In the genomic region with DNA sequence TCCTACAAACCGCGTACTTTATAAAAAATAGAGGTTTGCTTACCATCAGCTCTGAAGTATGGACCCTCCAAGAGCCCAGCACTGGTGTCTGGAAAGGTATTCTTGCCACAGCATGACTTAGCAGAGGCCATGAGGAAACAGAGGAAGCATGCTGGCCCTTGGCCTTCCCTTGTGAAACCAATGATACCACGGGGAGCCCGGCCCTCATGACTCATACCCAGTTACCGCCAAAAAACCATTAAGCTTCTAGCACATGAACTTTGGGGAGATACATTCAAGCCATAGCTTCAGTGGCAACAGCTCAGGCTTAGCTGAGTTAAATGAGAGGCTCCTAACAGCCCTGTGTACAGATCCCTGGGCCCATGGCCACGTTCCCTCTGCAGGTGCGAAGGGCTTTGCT, we compare ENCODE assay signal across 11 mouse cellular contexts. TPM values are rescaled to one million over a fixed set of nuclear protein-coding genes. Genes with fewer than 3 reads are reported as not detected.
DNase-seq lines count a peak whose midpoint lies in the region; ATAC-seq and TF ChIP-seq lines count a peak whose summit lies in the region.
"Had no signal": no experiment of that assay in that cellular context is flagged by ENCODE, and none has a peak within 500 bp of the region (broad histone marks: within the 10 kb centered on the region; RNA-seq: fewer than 3 reads in every experiment).

No protein-coding gene starts in this region.

- no peak overlapping the region for H3K4me3 ChIP-seq in heart, embryonic 12.5 days
- H3K4me3 ChIP-seq in MEL (ENCODE audit: control insufficient read depth in 1 of 2, insufficient read depth in 1 of 2, low read depth in 2 of 2, low read length in 2 of 2), result no peak overlapping the region
- H3K4me3 ChIP-seq in liver, embryonic 16.5 days (ENCODE audit: low read depth, low read length), result no peak overlapping the region
- H3K4me3 ChIP-seq in forebrain, embryonic 11.5 days (ENCODE audit: low read depth, low read length), result no peak overlapping the region

- no peak overlapping the region for H3K9ac ChIP-seq in heart, embryonic 12.5 days
- H3K9ac ChIP-seq in MEL (ENCODE audit: control insufficient read depth, low read depth, low read length, poor library complexity, severe bottlenecking), result no peak overlapping the region
- H3K9ac ChIP-seq in liver, embryonic 16.5 days (ENCODE audit: low read depth, low read length), result no peak overlapping the region
- no peak overlapping the region for H3K9ac ChIP-seq in forebrain, embryonic 11.5 days (ENCODE audit: low read length)
- H3K9ac ChIP-seq: lung, embryonic 14.5 days had no signal

- H3K4me2 ChIP-seq in heart, embryonic 12.5 days, result no peak overlapping the region
- no peak overlapping the region for H3K4me2 ChIP-seq in liver, embryonic 16.5 days (ENCODE audit: low read depth, low read length)
- H3K4me2 ChIP-seq in forebrain, embryonic 11.5 days (ENCODE audit: low read depth, low read length, severe bottlenecking), result no peak overlapping the region
- H3K4me2 ChIP-seq: lung, embryonic 14.5 days had no signal

- ATAC-seq in heart, embryonic 12.5 days (ENCODE audit: insufficient number of reproducible peaks, low FRiP score), result no peak
- ATAC-seq in liver, embryonic 16.5 days (ENCODE audit: low read depth), result peak; percentile 40; the same call in 1 of the 2 replicates
- ATAC-seq in forebrain, embryonic 11.5 days (replicated peaks; ENCODE audit: low FRiP score), result no peak

- H3K27ac ChIP-seq in heart, embryonic 12.5 days (ENCODE audit: poor library complexity, severe bottlenecking), result no peak overlapping the region
- no peak overlapping the region for H3K27ac ChIP-seq in MEL (ENCODE audit: control insufficient read depth, low read depth, low read length)
- no peak overlapping the region for H3K27ac ChIP-seq in liver, embryonic 16.5 days (ENCODE audit: low read length)
- no peak overlapping the region for H3K27ac ChIP-seq in forebrain, embryonic 11.5 days (ENCODE audit: low read depth, low read length)

- no peaks in the 10 kb centered on the region for H3K79me2 ChIP-seq in MEL (ENCODE audit: control insufficient read depth, insufficient read depth, low read length, poor library complexity)

- 88% methylated on average over 7 of the region's 7 CpGs for WGBS in heart, embryonic 12.5 days
- WGBS in liver, embryonic 16.5 days (ENCODE audit: insufficient replicate concordance), result 64% methylated on average over 7 of the region's 7 CpGs
- 95% methylated on average over 7 of the region's 7 CpGs for WGBS in forebrain, embryonic 11.5 days

- TF ChIP-seq CTCF in MEL (IDR thresholded peaks at IDR 0.05 in 2 of 3, conservative IDR thresholded peaks at IDR 0.05 in 1 of 3; ENCODE audit: control insufficient read depth in 1 of 3, insufficient read depth in 1 of 3, low read depth in 2 of 3, low read length in 3 of 3, poor library complexity in 1 of 3, severe bottlenecking in 1 of 3), result no peak

- no peaks in the 10 kb centered on the region for H3K36me3 ChIP-seq in heart, embryonic 12.5 days
- 0 out of 4 replicates have a peak, but pooled peaks cover 0 to 2% of the 10 kb centered on the region in 2 experiments for H3K36me3 ChIP-seq in MEL (ENCODE audit: control insufficient read depth in 1 of 2, insufficient read depth in 2 of 2, low read length in 2 of 2)
- no peaks in the 10 kb centered on the region; the same call in 1 of the 2 replicates for H3K36me3 ChIP-seq in liver, embryonic 16.5 days (ENCODE audit: control insufficient read depth, insufficient read depth)
- no peaks in the 10 kb centered on the region for H3K36me3 ChIP-seq in forebrain, embryonic 11.5 days (ENCODE audit: control insufficient read depth, insufficient read depth, low read length)

- peaks cover 32% of the 10 kb centered on the region for H3K4me1 ChIP-seq in heart, embryonic 12.5 days (replicated peaks)
- H3K4me1 ChIP-seq in MEL (ENCODE audit: control insufficient read depth in 1 of 2, insufficient read depth in 2 of 2, low read length in 2 of 2), result peaks cover 0 to 10% of the 10 kb centered on the region in 2 experiments; a peak in 2 of 4 replicates
- peaks cover 2% of the 10 kb centered on the region; the same call in 1 of the 2 replicates for H3K4me1 ChIP-seq in liver, embryonic 16.5 days (ENCODE audit: control insufficient read depth, low read depth, low read length)
- no peaks in the 10 kb centered on the region for H3K4me1 ChIP-seq in forebrain, embryonic 11.5 days (replicated peaks; ENCODE audit: control insufficient read depth, insufficient read depth, low read length)

- no peaks in the 10 kb centered on the region for H3K9me3 ChIP-seq in heart, embryonic 12.5 days (replicated peaks)
- H3K9me3 ChIP-seq in MEL (replicated peaks; ENCODE audit: insufficient read depth, low read length), result no peaks in the 10 kb centered on the region
- H3K9me3 ChIP-seq in liver, embryonic 16.5 days (replicated peaks; ENCODE audit: control insufficient read depth, low read length), result no peaks in the 10 kb centered on the region
- no peaks in the 10 kb centered on the region for H3K9me3 ChIP-seq in forebrain, embryonic 11.5 days (ENCODE audit: control insufficient read depth, low read length)
- H3K9me3 ChIP-seq: G1E had no signal

- no peak for TF ChIP-seq POLR2A in MEL (IDR thresholded peaks at IDR 0.05; ENCODE audit: control insufficient read depth in 1 of 2, insufficient read depth in 1 of 2, low read depth in 1 of 2, low read length in 2 of 2, poor library complexity in 1 of 2)

- H3K27me3 ChIP-seq in heart, embryonic 12.5 days (replicated peaks), result no peaks in the 10 kb centered on the region
- no peaks in the 10 kb centered on the region for H3K27me3 ChIP-seq in MEL (ENCODE audit: control insufficient read depth in 1 of 2, insufficient read depth in 2 of 2, low read length in 2 of 2)
- no peaks in the 10 kb centered on the region for H3K27me3 ChIP-seq in liver, embryonic 16.5 days (ENCODE audit: control insufficient read depth, insufficient read depth, low read depth, low read length)
- H3K27me3 ChIP-seq in forebrain, embryonic 11.5 days (ENCODE audit: control insufficient read depth, insufficient read depth, low read length), result no peaks in the 10 kb centered on the region

- TF ChIP-seq RAD21 in MEL (IDR thresholded peaks at IDR 0.05; ENCODE audit: low read depth, low read length), result no peak

- TF ChIP-seq EP300 in MEL (IDR thresholded peaks at IDR 0.05; ENCODE audit: low read depth in 1 of 2, low read length in 2 of 2), result no peak

- peak; percentile 60 to 73 for DNase-seq in heart, adult 18-20 months
- DNase-seq in MEL (ENCODE audit: low read depth, low spot score), result peak; percentile 58
- DNase-seq in cerebellum, postnatal 36 days, result peak; percentile 31 to 32
- DNase-seq in forebrain, embryonic 11.5 days (ENCODE audit: low spot score), result no peak
- no peak for DNase-seq in thymus, postnatal 4 days
- DNase-seq in layer of hippocampus, postnatal 25 days (ENCODE audit: extremely low spot score in 1 of 2, low spot score in 1 of 2), result no peak
- DNase-seq: kidney, postnatal 36 days; lung, embryonic 14.5 days had no signal

TF ChIP-seq in MEL, 35 proteins besides CTCF, POLR2A, EP300 and RAD21:
- TF ChIP-seq NRF1 (IDR thresholded peaks at IDR 0.05; ENCODE audit: insufficient read depth, low read depth, low read length, poor library complexity, severe bottlenecking) (no peak), UBTF (IDR thresholded peaks at IDR 0.05; ENCODE audit: borderline replicate concordance, insufficient read depth, low read depth, low read length) (no peak), ZKSCAN1 (IDR thresholded peaks at IDR 0.05; ENCODE audit: low read depth, low read length) (no peak), USF2 (IDR thresholded peaks at IDR 0.05; ENCODE audit: borderline replicate concordance in 1 of 2, insufficient read depth in 1 of 2, low read depth in 1 of 2, low read length in 2 of 2) (no peak), ELF1 (IDR thresholded peaks at IDR 0.05; ENCODE audit: low read depth, low read length) (no peak), MAX (IDR thresholded peaks at IDR 0.05; ENCODE audit: low read length) (peak; percentile 67), ZNF384 (IDR thresholded peaks at IDR 0.05; ENCODE audit: low read depth, low read length) (no peak)

RNA-seq across cellular contexts. Expression of a gene that starts 24.8 kb away (rescaled TPM):
- total RNA-seq in heart, adult 18-20 months (2021), result 1 to 10 TPM; 1.2 to 1.6 TPM
- 0.83 and 1.1 TPM in 2 replicates for polyA plus RNA-seq in heart, embryonic 12.5 days (2016; fragmentation: Nextera tagmentation; extraction: Ambion mirVana)
- total RNA-seq in MEL (2012; rRNA removed), result 1.7 and 2.2 TPM in 2 replicates
- polyA plus RNA-seq in MEL (2012; ENCODE audit: insufficient read depth in 1 of 2, insufficient read length in 2 of 2, low read depth in 1 of 2, low replicate concordance in 2 of 2, missing spikeins in 1 of 2), result 1 to 10 TPM in 1 of 2 experiments, not detected in 1; 3.2 TPM
- 0.56 and 0.60 TPM in 2 replicates for polyA plus RNA-seq in liver, embryonic 16.5 days (2015; fragmentation: Nextera tagmentation; extraction: Ambion mirVana)
- 2.7 and 2.8 TPM in 2 replicates for polyA plus RNA-seq in forebrain, embryonic 11.5 days (2014; fragmentation: Nextera tagmentation; extraction: Ambion mirVana)
- total RNA-seq in layer of hippocampus, postnatal 25 days (2021), result 1 to 10 TPM; 8.1 to 8.7 TPM

RNA-seq across cellular contexts. Expression of a gene that starts 57.2 kb away (rescaled TPM):
- 10 to 100 TPM; 19.6 to 20.0 TPM for total RNA-seq in heart, adult 18-20 months (2021)
- polyA plus RNA-seq in heart, embryonic 12.5 days (2016; fragmentation: Nextera tagmentation; extraction: Ambion mirVana), result 17.8 and 18.7 TPM in 2 replicates
- 18.2 and 18.7 TPM in 2 replicates for total RNA-seq in MEL (2012; rRNA removed)
- polyA plus RNA-seq in MEL (2012; ENCODE audit: insufficient read depth in 1 of 2, insufficient read length in 2 of 2, low read depth in 1 of 2, low replicate concordance in 2 of 2, missing spikeins in 1 of 2), result 10 to 100 TPM in 1 of 2 experiments, not detected in 1; 15.1 TPM
- polyA plus RNA-seq in liver, embryonic 16.5 days (2015; fragmentation: Nextera tagmentation; extraction: Ambion mirVana), result 7.3 and 8.2 TPM in 2 replicates
- polyA plus RNA-seq in forebrain, embryonic 11.5 days (2014; fragmentation: Nextera tagmentation; extraction: Ambion mirVana), result 16.6 and 16.9 TPM in 2 replicates
- total RNA-seq in layer of hippocampus, postnatal 25 days (2021), result 10 to 100 TPM; 14.2 to 16.0 TPM

RNA-seq across cellular contexts. Expression of a gene that starts 57.3 kb away (rescaled TPM):
- 10 to 100 TPM; 42.8 to 46.0 TPM for total RNA-seq in heart, adult 18-20 months (2021)
- 20.7 and 23.2 TPM in 2 replicates for polyA plus RNA-seq in heart, embryonic 12.5 days (2016; fragmentation: Nextera tagmentation; extraction: Ambion mirVana)
- total RNA-seq in MEL (2012; rRNA removed), result 11.1 and 12.7 TPM in 2 replicates
- 10 to 100 TPM in 1 of 2 experiments, not detected in 1; 11.4 TPM for polyA plus RNA-seq in MEL (2012; ENCODE audit: insufficient read depth in 1 of 2, insufficient read length in 2 of 2, low read depth in 1 of 2, low replicate concordance in 2 of 2, missing spikeins in 1 of 2)
- polyA plus RNA-seq in liver, embryonic 16.5 days (2015; fragmentation: Nextera tagmentation; extraction: Ambion mirVana), result 3.2 and 3.4 TPM in 2 replicates
- 17.7 and 21.1 TPM in 2 replicates for polyA plus RNA-seq in forebrain, embryonic 11.5 days (2014; fragmentation: Nextera tagmentation; extraction: Ambion mirVana)
- 10 to 100 TPM; 76.6 to 86.4 TPM for total RNA-seq in layer of hippocampus, postnatal 25 days (2021)

Comparison
In these comparisons a context has a peak if more than half of its experiments do, and no peak if none do; other contexts are left out.
1. DNase-seq: peak in heart, adult 18-20 months (2 of 2), MEL (single experiment) and cerebellum, postnatal 36 days (2 of 2); none in forebrain, embryonic 11.5 days (single experiment), thymus, postnatal 4 days (single experiment) and layer of hippocampus, postnatal 25 days (0 of 2).